Mouse (Mus musculus): ENCODE measurements at regions not wholly inside any gene's neighbourhood (a gene's known extent, or its start where the extent isn't known, plus 50 kb on each side); places are given as distances from the start of the nearest gene placed in this dataset.

DNA sequence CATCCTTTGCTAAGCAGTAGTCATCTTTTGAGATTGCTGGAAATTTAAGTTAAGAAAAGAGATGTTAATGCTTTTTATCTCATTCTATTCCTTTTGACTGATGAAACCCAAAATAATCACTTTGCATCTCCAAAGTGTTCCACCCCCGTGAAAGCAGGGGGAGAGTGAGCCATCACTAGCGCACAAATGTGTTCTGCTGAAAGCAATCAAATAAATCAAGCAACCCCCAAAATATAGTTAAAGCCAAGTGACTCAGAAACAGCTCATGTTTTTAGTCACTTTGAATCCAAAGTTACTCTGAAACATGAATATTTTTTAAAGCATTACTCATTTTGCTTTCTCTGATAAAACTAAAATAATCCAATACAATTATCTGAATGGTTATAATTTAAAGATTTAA, 279.6 kb upstream of the Arx start (continued):
- no peak for TF ChIP-seq TCF12 (IDR thresholded peaks at IDR 0.05; ENCODE audit: low read depth, low read length)

DNA sequence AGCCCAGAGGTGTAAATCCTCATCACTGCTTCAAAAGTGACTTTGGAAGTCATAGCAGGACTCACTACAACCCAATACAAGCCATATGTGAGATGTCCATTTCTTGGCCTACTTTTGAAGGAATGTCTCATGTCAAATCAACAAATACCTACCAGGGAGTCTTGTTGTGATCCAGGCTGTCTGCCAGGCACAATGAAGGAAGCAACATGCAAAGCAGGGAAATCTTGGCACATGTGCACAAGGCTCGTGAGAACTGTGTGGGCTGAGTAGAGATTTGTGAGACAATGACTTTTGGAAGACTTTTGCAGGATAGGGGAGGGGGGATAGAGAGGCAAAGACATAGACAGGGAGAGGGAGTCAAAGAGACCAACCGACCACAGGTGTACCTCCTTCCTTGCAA, 274.7 kb upstream of the Arx start:
- Histone ChIP-seq H3K9ac (ENCODE audit: control insufficient read depth, low read depth, low read length, poor library complexity, severe bottlenecking) (no peak overlapping the region), H3K36me3 (ENCODE audit: control insufficient read depth in 1 of 2, insufficient read depth in 2 of 2, low read length in 2 of 2) (no peaks in the 10 kb centered on the region), H3K79me2 (ENCODE audit: control insufficient read depth, insufficient read depth, low read length, poor library complexity) (no peaks in the 10 kb centered on the region), H3K27me3 (ENCODE audit: control insufficient read depth in 1 of 2, insufficient read depth in 2 of 2, low read length in 2 of 2) (no peaks in the 10 kb centered on the region), H3K4me3 (ENCODE audit: control insufficient read depth in 1 of 2, insufficient read depth in 1 of 2, low read depth in 2 of 2, low read length in 2 of 2) (no peak overlapping the region), H3K4me1 (ENCODE audit: control insufficient read depth in 1 of 2, insufficient read depth in 2 of 2, low read length in 2 of 2) (no peaks in the 10 kb centered on the region), H3K27ac (ENCODE audit: control insufficient read depth, low read depth, low read length) (no peak overlapping the region), H3K9me3 (replicated peaks; ENCODE audit: insufficient read depth, low read length) (no peaks in the 10 kb centered on the region)
- DNase-seq (ENCODE audit: low read depth, low spot score), result no peak
- TF ChIP-seq MXI1 (IDR thresholded peaks at IDR 0.05; ENCODE audit: low read depth, low read length) (no peak), ETS1 (IDR thresholded peaks at IDR 0.05; ENCODE audit: low read depth, low read length) (no peak), RCOR1 (IDR thresholded peaks at IDR 0.05; ENCODE audit: low read depth, low read length) (no peak), ZMIZ1 (IDR thresholded peaks at IDR 0.05; ENCODE audit: low read depth, low read length) (no peak)

- Histone ChIP-seq H3K27ac (ENCODE audit: control insufficient read depth, low read depth, low read length) (no peak overlapping the region), H3K27me3 (ENCODE audit: control insufficient read depth in 1 of 2, insufficient read depth in 2 of 2, low read length in 2 of 2) (no peaks in the 10 kb centered on the region), H3K4me3 (ENCODE audit: control insufficient read depth in 1 of 2, insufficient read depth in 1 of 2, low read depth in 2 of 2, low read length in 2 of 2) (no peak overlapping the region), H3K36me3 (ENCODE audit: control insufficient read depth in 1 of 2, insufficient read depth in 2 of 2, low read length in 2 of 2) (no peaks in the 10 kb centered on the region), H3K79me2 (ENCODE audit: control insufficient read depth, insufficient read depth, low read length, poor library complexity) (no peaks in the 10 kb centered on the region), H3K4me1 (ENCODE audit: control insufficient read depth in 1 of 2, insufficient read depth in 2 of 2, low read length in 2 of 2) (no peaks in the 10 kb centered on the region), H3K9me3 (replicated peaks; ENCODE audit: insufficient read depth, low read length) (no peaks in the 10 kb centered on the region), H3K9ac (ENCODE audit: control insufficient read depth, low read depth, low read length, poor library complexity, severe bottlenecking) (no peak overlapping the region)
- DNase-seq (ENCODE audit: low read depth, low spot score), result no peak
- TF ChIP-seq MAX (IDR thresholded peaks at IDR 0.05; ENCODE audit: low read length) (no peak), MYB (IDR thresholded peaks at IDR 0.05; ENCODE audit: low read depth, low read length) (no peak), ELF1 (IDR thresholded peaks at IDR 0.05; ENCODE audit: low read depth, low read length) (no peak), ZMIZ1 (IDR thresholded peaks at IDR 0.05; ENCODE audit: low read depth, low read length) (no peak), ETS1 (IDR thresholded peaks at IDR 0.05; ENCODE audit: low read depth, low read length) (no peak), USF1 (IDR thresholded peaks at IDR 0.05; ENCODE audit: low read depth, low read length) (no peak), ZNF384 (IDR thresholded peaks at IDR 0.05; ENCODE audit: low read depth, low read length) (no peak), MXI1 (IDR thresholded peaks at IDR 0.05; ENCODE audit: low read depth, low read length) (no peak), GABPA (IDR thresholded peaks at IDR 0.05; ENCODE audit: low read depth, low read length) (no peak)
These were observed 269.9 kb upstream of the Arx start for GRCm38 (mm10) chrX:93016391-93016790.

DNA sequence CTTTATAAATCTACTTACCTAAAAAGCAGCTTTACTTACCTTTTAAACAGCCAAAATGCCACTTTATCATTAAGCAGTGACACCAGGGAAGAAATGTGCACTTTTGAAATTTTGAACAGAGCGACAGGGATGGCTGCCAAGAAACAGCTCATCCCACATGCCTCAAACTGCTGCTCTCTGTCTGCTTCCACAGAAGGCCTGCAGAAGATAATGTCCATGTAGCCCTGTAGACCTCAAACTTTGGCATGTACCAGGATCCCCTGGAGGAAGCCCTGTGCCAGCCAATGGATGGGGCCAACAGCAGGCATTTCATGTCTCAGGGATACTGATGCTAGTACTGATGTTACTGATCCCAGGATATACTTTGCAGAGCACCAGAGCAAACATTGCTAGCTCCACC, 245.1 kb upstream of the Arx start:
- H3K4me3 ChIP-seq (ENCODE audit: control insufficient read depth in 1 of 2, insufficient read depth in 1 of 2, low read depth in 2 of 2, low read length in 2 of 2), result no peak overlapping the region
- H3K36me3 ChIP-seq (ENCODE audit: control insufficient read depth in 1 of 2, insufficient read depth in 2 of 2, low read length in 2 of 2), result no peaks in the 10 kb centered on the region
- H3K4me1 ChIP-seq (ENCODE audit: control insufficient read depth in 1 of 2, insufficient read depth in 2 of 2, low read length in 2 of 2), result no peaks in the 10 kb centered on the region
- H3K27ac ChIP-seq (ENCODE audit: control insufficient read depth, low read depth, low read length), result no peak overlapping the region
- H3K9me3 ChIP-seq (replicated peaks; ENCODE audit: insufficient read depth, low read length), result no peaks in the 10 kb centered on the region
- DNase-seq (ENCODE audit: low read depth, low spot score), result no peak
- H3K9ac ChIP-seq (ENCODE audit: control insufficient read depth, low read depth, low read length, poor library complexity, severe bottlenecking), result no peak overlapping the region
- H3K79me2 ChIP-seq (ENCODE audit: control insufficient read depth, insufficient read depth, low read length, poor library complexity), result no peaks in the 10 kb centered on the region
- H3K27me3 ChIP-seq (ENCODE audit: control insufficient read depth in 1 of 2, insufficient read depth in 2 of 2, low read length in 2 of 2), result no peaks in the 10 kb centered on the region
- TF ChIP-seq ZKSCAN1 (IDR thresholded peaks at IDR 0.05; ENCODE audit: low read depth, low read length), result no peak
- no peak for TF ChIP-seq RAD21 (IDR thresholded peaks at IDR 0.05; ENCODE audit: low read depth, low read length)
- no peak for TF ChIP-seq RCOR1 (IDR thresholded peaks at IDR 0.05; ENCODE audit: low read depth, low read length)

Measured in MEL (cell line).